Mouse (Mus musculus): ENCODE measurements at regions not wholly inside any gene's neighbourhood (a gene's known extent, or its start where the extent isn't known, plus 50 kb on each side); places are given as distances from the start of the nearest gene placed in this dataset.

GRCm38 (mm10) chr1:79927740-79928139 is 66.8 kb upstream of the Serpine2 start:
- H3K4me1 ChIP-seq (ENCODE audit: insufficient read depth) = no peaks in the 10 kb centered on the region
- H3K36me3 ChIP-seq (ENCODE audit: insufficient read depth) = no peaks in the 10 kb centered on the region
- DNase-seq (no peak), ATAC-seq (no peak)
- 76% methylated on average over 2 of the region's 2 CpGs for WGBS
- no peak overlapping the region for H3K9ac ChIP-seq
- no peak overlapping the region for H3K4me2 ChIP-seq (ENCODE audit: low read depth)
- no peak overlapping the region for H3K4me3 ChIP-seq (ENCODE audit: low read depth, low read length)
- H3K27ac ChIP-seq (ENCODE audit: low read depth, low read length) = no peak overlapping the region
- no peaks in the 10 kb centered on the region for H3K9me3 ChIP-seq (ENCODE audit: low read length)
- TF ChIP-seq CTCF (IDR thresholded peaks at IDR 0.05; ENCODE audit: low read depth) = no peak
- H3K27me3 ChIP-seq (ENCODE audit: insufficient read depth, low read length) = no peaks in the 10 kb centered on the region

DNA sequence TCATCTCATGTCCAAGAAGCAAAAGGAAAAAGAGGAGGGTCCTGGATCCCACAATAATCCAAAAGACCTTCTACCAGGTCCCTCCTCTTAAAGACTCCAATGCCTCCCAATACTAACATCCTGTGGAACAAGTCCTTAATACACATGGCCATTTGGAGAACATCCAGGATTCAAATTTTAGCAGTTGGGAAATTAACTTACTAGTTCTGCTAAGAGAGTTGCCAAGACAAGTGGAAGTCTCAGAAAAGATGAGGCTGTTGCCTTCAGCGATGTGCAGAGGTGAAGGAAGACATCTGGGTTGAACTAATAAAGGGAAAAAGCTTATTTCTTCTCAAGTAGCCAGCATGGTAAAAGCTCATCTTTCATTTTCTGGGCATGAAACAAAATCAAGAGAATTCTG is 64.8 kb upstream of the Serpine2 start:
- ATAC-seq (no peak), DNase-seq (no peak)
- Histone ChIP-seq H3K4me3 (ENCODE audit: low read depth, low read length) (no peak overlapping the region), H3K9me3 (ENCODE audit: low read length) (no peaks in the 10 kb centered on the region), H3K36me3 (ENCODE audit: insufficient read depth) (no peaks in the 10 kb centered on the region), H3K4me1 (ENCODE audit: insufficient read depth) (no peaks in the 10 kb centered on the region), H3K27me3 (ENCODE audit: insufficient read depth, low read length) (no peaks in the 10 kb centered on the region), H3K9ac (no peak overlapping the region), H3K27ac (ENCODE audit: low read depth, low read length) (no peak overlapping the region), H3K4me2 (ENCODE audit: low read depth) (no peak overlapping the region)
- no peak for TF ChIP-seq CTCF (IDR thresholded peaks at IDR 0.05; ENCODE audit: low read depth)
- 73% methylated on average over 1 of the region's 1 CpGs for WGBS

- no peak overlapping the region for H3K27ac ChIP-seq (ENCODE audit: low read depth, low read length)
- no peaks in the 10 kb centered on the region for H3K9me3 ChIP-seq (ENCODE audit: low read length)
- H3K9ac ChIP-seq = no peak overlapping the region
- H3K4me3 ChIP-seq (ENCODE audit: low read depth, low read length) = no peak overlapping the region
- 75% methylated on average over 3 of the region's 3 CpGs for WGBS
- ATAC-seq = no peak
- no peaks in the 10 kb centered on the region for H3K36me3 ChIP-seq (ENCODE audit: insufficient read depth)
- H3K27me3 ChIP-seq (ENCODE audit: insufficient read depth, low read length) = no peaks in the 10 kb centered on the region
- no peak for DNase-seq
- no peak overlapping the region for H3K4me2 ChIP-seq (ENCODE audit: low read depth)
- no peak for TF ChIP-seq CTCF (IDR thresholded peaks at IDR 0.05; ENCODE audit: low read depth)
- no peaks in the 10 kb centered on the region for H3K4me1 ChIP-seq (ENCODE audit: insufficient read depth)
Observed at GRCm38 (mm10) chr1:79921890-79922289, 60.9 kb upstream of the Serpine2 start.

DNA sequence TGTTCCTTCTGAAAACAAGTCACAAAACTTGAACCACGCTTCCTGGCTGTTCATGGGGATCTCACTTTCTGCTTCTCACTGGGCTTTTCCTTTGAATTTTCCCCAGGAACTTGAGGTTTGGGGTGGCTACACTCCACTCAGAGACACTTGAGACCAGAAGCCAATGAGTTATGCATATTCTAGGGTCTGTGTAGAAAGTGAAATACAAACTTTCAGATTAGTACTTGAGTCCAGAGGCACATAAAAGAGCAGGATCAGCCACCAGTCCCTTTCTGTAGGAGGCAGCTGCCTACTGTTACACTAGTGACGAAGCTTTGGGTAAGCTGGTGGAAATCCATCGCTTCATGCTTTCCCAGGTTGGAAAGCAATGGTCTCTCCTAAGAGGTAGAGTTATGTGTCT is 60.4 kb upstream of the Serpine2 start:
- 82% methylated on average over 3 of the region's 3 CpGs for WGBS
- ATAC-seq (no peak), DNase-seq (no peak)
- Histone ChIP-seq H3K4me3 (ENCODE audit: low read depth, low read length) (no peak overlapping the region), H3K27me3 (ENCODE audit: insufficient read depth, low read length) (no peaks in the 10 kb centered on the region), H3K36me3 (ENCODE audit: insufficient read depth) (no peaks in the 10 kb centered on the region), H3K9ac (no peak overlapping the region), H3K4me1 (ENCODE audit: insufficient read depth) (no peaks in the 10 kb centered on the region), H3K9me3 (ENCODE audit: low read length) (no peaks in the 10 kb centered on the region), H3K27ac (ENCODE audit: low read depth, low read length) (no peak overlapping the region), H3K4me2 (ENCODE audit: low read depth) (no peak overlapping the region)
- no peak for TF ChIP-seq CTCF (IDR thresholded peaks at IDR 0.05; ENCODE audit: low read depth)

DNA sequence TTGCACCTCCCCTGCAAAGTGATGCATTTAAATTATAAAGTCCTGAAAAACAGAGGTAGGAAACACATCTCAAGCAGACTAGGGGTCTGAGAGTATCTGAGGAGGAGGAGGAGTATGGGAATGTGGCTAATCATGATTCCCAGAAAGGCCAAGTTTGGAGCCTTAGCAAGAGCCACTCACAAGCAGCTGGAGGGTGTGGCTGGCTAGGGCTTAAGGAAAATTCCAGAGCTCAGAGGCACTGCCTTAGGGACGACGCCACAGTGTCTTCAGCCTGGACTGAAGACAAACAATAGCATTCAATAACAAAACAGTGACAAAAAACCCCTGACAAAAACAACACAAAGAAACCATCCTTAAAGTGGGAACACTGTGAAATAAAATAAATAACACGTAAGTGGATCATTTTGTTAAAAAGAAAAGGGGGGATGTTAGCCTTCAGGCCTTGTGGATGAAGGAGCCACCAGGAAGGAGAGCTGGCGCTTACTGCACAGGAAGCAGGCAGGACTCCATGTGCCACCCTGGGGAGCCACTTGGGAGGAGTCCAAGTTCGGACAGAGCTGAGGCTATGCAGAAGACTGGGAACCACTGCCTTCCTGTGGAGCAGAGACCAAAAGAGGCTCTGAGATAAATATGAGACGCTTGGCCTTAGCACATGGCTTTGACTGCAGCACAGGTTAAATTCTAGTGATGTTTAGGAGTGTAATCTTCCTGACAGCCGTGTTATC is 56.6 kb upstream of the Serpine2 start:
- Histone ChIP-seq H3K4me2 (ENCODE audit: low read depth) (no peak overlapping the region), H3K4me3 (ENCODE audit: low read depth, low read length) (no peak overlapping the region), H3K36me3 (ENCODE audit: insufficient read depth) (no peaks in the 10 kb centered on the region), H3K27me3 (ENCODE audit: insufficient read depth, low read length) (no peaks in the 10 kb centered on the region), H3K4me1 (ENCODE audit: insufficient read depth) (no peaks in the 10 kb centered on the region), H3K27ac (ENCODE audit: low read depth, low read length) (no peak overlapping the region), H3K9me3 (ENCODE audit: low read length) (no peaks in the 10 kb centered on the region), H3K9ac (no peak overlapping the region)
- WGBS = 69% methylated on average over 7 of the region's 7 CpGs
- no peak for DNase-seq
- no peak for TF ChIP-seq CTCF (IDR thresholded peaks at IDR 0.05; ENCODE audit: low read depth)
- no peak for ATAC-seq
